Mouse (Mus musculus): ENCODE results near the gene Ltbp1. TPM values are rescaled to one million over a fixed set of nuclear protein-coding genes. Genes with fewer than 3 reads are reported as not detected.

Gene Ltbp1
- total and polyA plus RNA-seq, 3 experiments: 0.01 to 0.04 TPM; not detected in 1

- H3K9me3 ChIP-seq (replicated peaks; ENCODE audit: insufficient read depth, low read length): no peaks in the 10 kb centered on the region
- H3K36me3 ChIP-seq (ENCODE audit: control insufficient read depth in 1 of 2, insufficient read depth in 2 of 2, low read length in 2 of 2): no peaks in the 10 kb centered on the region; a peak in 1 of 4 replicates
- TF ChIP-seq ZMIZ1 (IDR thresholded peaks at IDR 0.05; ENCODE audit: low read depth, low read length) (no peak), SMC3 (IDR thresholded peaks at IDR 0.05; ENCODE audit: low read depth, low read length) (no peak), GABPA (IDR thresholded peaks at IDR 0.05; ENCODE audit: low read depth, low read length) (no peak), MAX (IDR thresholded peaks at IDR 0.05; ENCODE audit: low read length) (no peak), EP300 (IDR thresholded peaks at IDR 0.05; ENCODE audit: low read depth in 1 of 2, low read length in 2 of 2) (no peak), JUND (IDR thresholded peaks at IDR 0.05; ENCODE audit: low read depth, low read length) (no peak), MYC (IDR thresholded peaks at IDR 0.05; ENCODE audit: low read depth, low read length) (no peak), CHD1 (IDR thresholded peaks at IDR 0.05; ENCODE audit: low read depth, low read length) (no peak), NELFE (IDR thresholded peaks at IDR 0.05; ENCODE audit: low read depth, low read length) (no peak), RCOR1 (IDR thresholded peaks at IDR 0.05; ENCODE audit: low read depth, low read length) (no peak), MXI1 (IDR thresholded peaks at IDR 0.05; ENCODE audit: low read depth, low read length) (no peak), UBTF (IDR thresholded peaks at IDR 0.05; ENCODE audit: borderline replicate concordance, insufficient read depth, low read depth, low read length) (no peak), ETS1 (IDR thresholded peaks at IDR 0.05; ENCODE audit: low read depth, low read length) (no peak), ZC3H11A (IDR thresholded peaks at IDR 0.05; ENCODE audit: low read depth, low read length) (no peak), MAFK (IDR thresholded peaks at IDR 0.05; ENCODE audit: borderline replicate concordance, low read depth, low read length) (no peak), KAT2A (conservative IDR thresholded peaks at IDR 0.05; ENCODE audit: low read depth, low read length) (no peak), POLR2AphosphoS5 (IDR thresholded peaks at IDR 0.05; ENCODE audit: borderline replicate concordance, low read depth, low read length) (no peak), GATA1 (IDR thresholded peaks at IDR 0.05; ENCODE audit: low read depth, low read length) (no peak), MAZ (IDR thresholded peaks at IDR 0.05; ENCODE audit: low read depth, low read length) (no peak)
- no peak overlapping the region for H3K27ac ChIP-seq (ENCODE audit: control insufficient read depth, low read depth, low read length)
- H3K27me3 ChIP-seq (ENCODE audit: control insufficient read depth in 1 of 2, insufficient read depth in 2 of 2, low read length in 2 of 2): no peaks in the 10 kb centered on the region; a peak in 1 of 4 replicates
- no peak overlapping the region for H3K9ac ChIP-seq (ENCODE audit: control insufficient read depth, low read depth, low read length, poor library complexity, severe bottlenecking)
- H3K79me2 ChIP-seq (ENCODE audit: control insufficient read depth, insufficient read depth, low read length, poor library complexity): no peaks in the 10 kb centered on the region
- DNase-seq (ENCODE audit: low read depth, low spot score): no peak
- no peaks in the 10 kb centered on the region for H3K4me1 ChIP-seq (ENCODE audit: control insufficient read depth in 1 of 2, insufficient read depth in 2 of 2, low read length in 2 of 2)
- H3K4me3 ChIP-seq (ENCODE audit: control insufficient read depth in 1 of 2, insufficient read depth in 1 of 2, low read depth in 2 of 2, low read length in 2 of 2): no peak overlapping the region
Measured at GRCm38 (mm10) chr17:75013868-75014267, 8.5 kb downstream of the Ltbp1 start.

DNA sequence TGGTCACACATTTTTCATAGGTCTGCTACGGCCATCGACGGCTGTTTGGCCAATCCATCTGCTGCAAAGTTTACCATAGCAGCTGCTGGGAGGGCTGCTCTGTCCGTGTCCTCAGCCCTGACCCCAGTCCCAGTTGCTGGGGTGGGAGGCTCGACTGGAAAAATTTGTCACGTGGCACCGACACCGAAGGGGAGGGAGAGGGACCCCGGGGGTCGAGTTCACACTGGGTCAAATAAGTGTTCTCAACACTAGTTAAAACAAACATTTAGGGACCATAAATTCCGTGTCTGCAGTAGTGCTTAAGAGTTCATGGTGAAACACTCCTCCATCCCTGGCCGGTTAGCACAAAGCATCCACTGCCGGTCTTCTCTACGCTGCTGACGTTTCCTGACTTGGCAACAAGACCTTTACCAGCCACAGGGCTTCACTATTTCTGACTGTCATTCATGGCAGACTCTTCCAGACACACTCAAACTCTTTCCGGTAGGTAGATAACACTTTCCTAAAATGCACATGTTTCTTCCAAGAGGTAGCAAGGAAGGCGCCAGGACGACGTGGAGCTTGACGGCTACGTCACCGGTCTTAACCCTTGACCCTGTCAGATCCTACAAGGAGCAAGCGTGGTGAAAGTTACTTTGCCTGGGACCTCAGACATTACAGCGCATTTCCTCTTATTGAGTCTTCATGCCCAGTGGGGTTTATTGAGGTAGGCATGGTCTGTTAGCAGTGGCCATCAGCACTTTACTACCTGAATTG lies 9.4 kb downstream of the Ltbp1 start:
- TF ChIP-seq SIN3A (IDR thresholded peaks at IDR 0.05; ENCODE audit: low read length) (no peak), HCFC1 (IDR thresholded peaks at IDR 0.05; ENCODE audit: low read depth, low read length) (no peak), TBP (IDR thresholded peaks at IDR 0.05; ENCODE audit: low read depth, low read length) (no peak), MAZ (IDR thresholded peaks at IDR 0.05; ENCODE audit: low read depth, low read length) (no peak), KAT2A (conservative IDR thresholded peaks at IDR 0.05; ENCODE audit: low read depth, low read length) (no peak), CHD2 (IDR thresholded peaks at IDR 0.05; ENCODE audit: low read length) (no peak), POLR2A (IDR thresholded peaks at IDR 0.05; ENCODE audit: control insufficient read depth in 1 of 2, insufficient read depth in 1 of 2, low read depth in 1 of 2, low read length in 2 of 2, poor library complexity in 1 of 2) (no peak)
- Histone ChIP-seq H3K4me1 (ENCODE audit: control insufficient read depth in 1 of 2, insufficient read depth in 2 of 2, low read length in 2 of 2) (no peaks in the 10 kb centered on the region), H3K4me3 (ENCODE audit: control insufficient read depth in 1 of 2, insufficient read depth in 1 of 2, low read depth in 2 of 2, low read length in 2 of 2) (no peak overlapping the region), H3K27me3 (ENCODE audit: control insufficient read depth in 1 of 2, insufficient read depth in 2 of 2, low read length in 2 of 2) (no peaks in the 10 kb centered on the region; a peak in 1 of 4 replicates), H3K36me3 (ENCODE audit: control insufficient read depth in 1 of 2, insufficient read depth in 2 of 2, low read length in 2 of 2) (no peaks in the 10 kb centered on the region; a peak in 1 of 4 replicates), H3K27ac (ENCODE audit: control insufficient read depth, low read depth, low read length) (no peak overlapping the region), H3K9me3 (replicated peaks; ENCODE audit: insufficient read depth, low read length) (no peaks in the 10 kb centered on the region), H3K9ac (ENCODE audit: control insufficient read depth, low read depth, low read length, poor library complexity, severe bottlenecking) (no peak overlapping the region), H3K79me2 (ENCODE audit: control insufficient read depth, insufficient read depth, low read length, poor library complexity) (no peaks in the 10 kb centered on the region)
- no peak for DNase-seq (ENCODE audit: low read depth, low spot score)

All from MEL (cell line).